Mouse (Mus musculus): ENCODE measurements around the gene Mgam.

DNA sequence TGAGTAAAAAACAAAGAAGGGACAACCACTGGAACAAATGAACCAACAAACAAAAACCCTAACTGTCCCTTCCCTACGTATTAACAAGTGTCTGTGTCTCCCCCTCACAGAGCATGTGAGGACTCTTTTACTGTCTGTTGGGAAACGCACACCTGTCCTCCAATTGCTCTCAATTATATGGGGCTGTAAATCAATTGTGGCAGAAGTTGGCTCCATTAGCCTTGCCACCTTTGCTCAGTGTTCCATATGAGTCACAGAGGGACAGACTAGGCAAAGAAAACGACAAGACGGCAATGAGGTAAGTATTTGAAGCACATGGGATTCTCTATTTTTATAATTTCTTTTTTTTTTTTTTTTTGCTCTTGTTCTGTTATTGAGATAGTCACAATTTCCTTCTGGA is 149.8 kb downstream of the Mgam start:
- TF ChIP-seq POLR2A (IDR thresholded peaks at IDR 0.05; ENCODE audit: control insufficient read depth, low read depth, low read length) (no peak), CTCF (IDR thresholded peaks at IDR 0.05; ENCODE audit: control insufficient read depth, insufficient read depth, insufficient replicate concordance, low read depth, low read length) (no peak)

All from testis, adult 2 months (tissue).